Mouse (Mus musculus): ENCODE results near the gene Krr1.

Krr1 gene

DNA sequence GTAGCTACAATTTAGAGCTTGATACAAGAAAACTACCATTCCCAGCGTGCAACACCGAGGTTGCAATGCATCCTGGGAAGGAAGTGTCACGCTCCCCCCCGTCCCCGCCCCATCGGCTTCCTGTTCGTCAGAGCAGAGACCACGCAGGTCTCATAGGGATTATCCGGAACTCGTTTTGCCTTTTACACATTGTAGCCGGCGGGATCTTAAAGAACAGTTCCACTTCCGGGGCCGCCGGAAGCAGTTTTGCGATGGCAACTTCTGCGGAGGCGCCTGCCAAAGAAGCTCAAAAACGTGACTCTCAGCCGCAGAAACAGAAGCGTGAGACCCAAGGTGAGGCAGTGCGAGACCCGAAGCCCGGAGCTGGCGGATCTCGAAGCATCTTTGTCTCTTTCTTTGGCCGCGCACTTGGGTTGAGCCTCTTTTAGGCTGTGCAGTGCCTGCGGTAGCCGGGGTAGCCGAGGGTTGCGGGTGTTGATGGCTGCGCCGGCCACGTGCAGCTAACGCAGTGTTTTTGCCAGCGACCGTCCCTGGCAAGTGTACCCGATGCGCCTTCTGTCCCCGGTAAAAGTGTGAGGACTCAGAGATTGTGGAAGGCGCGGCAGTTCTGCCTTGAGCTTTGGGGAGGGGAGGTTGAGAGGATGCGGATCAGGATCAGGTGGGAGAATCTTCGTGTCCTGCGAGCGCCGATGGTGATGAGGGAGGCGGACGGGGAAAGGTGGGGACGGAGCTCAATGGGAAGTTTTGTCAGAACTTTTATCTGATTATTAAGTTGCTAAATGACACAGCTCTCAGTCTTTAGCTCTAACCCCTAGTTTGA, at the start of gene Krr1:
Krr1 (plus strand) TSS at position 123 of the 820 bp plus-strand sequence.
- peak; percentile 84 to 86 for DNase-seq (ENCODE audit: low spot score in 2 of 2)

DNA sequence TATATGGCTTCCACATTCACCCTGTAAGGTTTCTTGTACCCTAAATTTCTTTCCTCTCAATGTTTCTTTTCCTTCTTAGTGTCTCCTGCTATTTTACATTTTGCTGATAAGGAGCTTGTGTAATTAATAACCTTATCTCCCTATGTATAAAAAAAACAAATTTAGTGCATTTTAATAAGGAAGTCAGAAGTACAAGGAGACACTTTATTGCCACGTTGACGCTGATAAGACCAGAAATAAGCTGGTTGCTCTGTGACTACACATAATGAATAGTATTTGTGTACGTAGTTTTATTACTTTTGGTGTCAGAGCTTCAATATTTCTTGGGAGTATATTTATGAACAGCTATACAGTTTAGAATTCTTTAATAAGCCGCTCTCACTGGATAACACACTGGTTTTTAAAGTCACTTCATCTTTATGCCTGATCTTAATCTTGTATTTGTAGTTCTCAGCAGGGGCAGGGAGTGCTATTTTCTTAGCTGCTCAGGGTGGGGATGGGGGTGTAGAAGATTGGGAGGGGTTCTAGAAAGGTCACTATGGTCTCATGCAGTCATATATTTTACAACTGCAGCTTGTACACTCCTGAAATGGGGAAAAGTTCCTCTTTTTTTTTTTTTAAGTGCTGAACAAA, 48.8 kb upstream of the Krr1 start:
- DNase-seq (ENCODE audit: low spot score in 2 of 2): no peak

DNA sequence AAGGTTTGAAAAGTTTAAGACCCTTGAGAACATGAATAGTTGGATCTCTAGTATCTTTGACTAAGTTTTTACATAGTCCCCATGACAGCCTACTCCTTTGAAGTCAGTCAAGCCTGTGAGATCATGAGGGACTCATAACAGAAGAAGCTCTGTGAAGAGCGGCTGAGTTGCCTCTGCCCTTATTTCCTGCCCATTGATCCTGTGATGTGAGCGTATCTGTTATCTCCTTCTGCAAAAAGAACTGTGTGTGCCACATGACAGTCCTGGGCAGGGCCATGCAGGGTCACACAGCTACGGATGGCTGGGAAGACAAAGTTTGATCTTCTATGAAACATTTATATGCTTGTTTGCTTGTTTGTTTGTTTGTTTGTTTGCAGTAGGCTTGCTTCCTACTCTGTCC, 48.3 kb upstream of the Krr1 start:
- no peak for DNase-seq (ENCODE audit: low spot score in 2 of 2)

DNA sequence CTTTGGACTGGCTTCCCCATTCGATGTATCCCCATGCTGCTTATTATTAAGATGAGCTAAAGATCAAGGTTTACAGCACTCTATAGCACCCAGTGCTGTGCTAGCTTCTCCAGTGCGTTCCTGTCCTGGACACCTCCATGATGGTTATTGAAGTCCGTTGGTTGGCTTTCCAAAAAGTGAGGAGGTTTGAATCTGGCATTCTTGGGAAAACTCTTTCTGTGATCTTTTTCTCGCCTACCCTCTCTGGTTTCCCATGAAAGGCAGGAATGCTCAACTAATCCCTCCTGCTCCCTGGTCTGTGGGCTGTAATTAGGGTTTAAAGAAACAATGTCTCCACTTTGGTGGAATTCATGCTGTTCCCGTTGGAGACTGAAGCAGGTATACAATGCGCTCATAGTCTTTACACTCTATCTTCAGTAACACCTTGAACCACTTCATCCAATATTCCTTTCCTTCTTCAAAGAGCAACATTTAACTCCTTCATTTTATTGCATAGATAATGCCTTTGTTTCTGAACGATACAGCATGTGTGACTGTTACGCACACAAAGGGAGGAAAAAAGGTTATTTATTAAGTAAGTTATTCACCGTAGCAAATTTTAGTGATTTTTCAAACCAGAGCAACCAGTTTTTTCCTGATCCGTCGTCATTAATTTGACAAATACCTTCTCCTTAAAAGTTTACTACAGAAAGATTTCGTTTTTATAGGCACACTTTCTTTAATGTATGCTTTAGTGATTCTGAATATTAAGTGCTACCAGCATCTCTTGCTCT, 47.6 kb upstream of the Krr1 start:
- no peak for DNase-seq (ENCODE audit: low spot score in 2 of 2)

DNA sequence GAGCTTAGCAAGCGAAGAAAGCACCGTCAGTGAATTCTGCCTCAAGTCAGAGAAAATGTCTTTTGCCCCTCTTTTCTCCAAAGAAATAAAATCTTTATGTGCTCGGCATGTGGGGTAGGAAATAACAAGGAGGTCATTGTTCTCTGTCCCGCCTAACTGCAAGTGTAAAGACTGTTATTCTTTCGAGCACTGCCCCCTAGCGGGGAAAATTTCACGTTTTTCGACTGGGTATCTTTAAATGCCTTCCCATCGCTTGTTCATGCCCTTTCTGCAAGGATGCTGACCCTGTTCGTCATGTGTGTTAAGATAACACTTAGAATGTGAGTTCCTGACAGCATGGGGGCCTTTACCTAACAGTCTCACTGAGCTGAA, 47.0 kb upstream of the Krr1 start:
- peak; percentile 62 to 88 for DNase-seq (ENCODE audit: low spot score in 2 of 2)

DNA sequence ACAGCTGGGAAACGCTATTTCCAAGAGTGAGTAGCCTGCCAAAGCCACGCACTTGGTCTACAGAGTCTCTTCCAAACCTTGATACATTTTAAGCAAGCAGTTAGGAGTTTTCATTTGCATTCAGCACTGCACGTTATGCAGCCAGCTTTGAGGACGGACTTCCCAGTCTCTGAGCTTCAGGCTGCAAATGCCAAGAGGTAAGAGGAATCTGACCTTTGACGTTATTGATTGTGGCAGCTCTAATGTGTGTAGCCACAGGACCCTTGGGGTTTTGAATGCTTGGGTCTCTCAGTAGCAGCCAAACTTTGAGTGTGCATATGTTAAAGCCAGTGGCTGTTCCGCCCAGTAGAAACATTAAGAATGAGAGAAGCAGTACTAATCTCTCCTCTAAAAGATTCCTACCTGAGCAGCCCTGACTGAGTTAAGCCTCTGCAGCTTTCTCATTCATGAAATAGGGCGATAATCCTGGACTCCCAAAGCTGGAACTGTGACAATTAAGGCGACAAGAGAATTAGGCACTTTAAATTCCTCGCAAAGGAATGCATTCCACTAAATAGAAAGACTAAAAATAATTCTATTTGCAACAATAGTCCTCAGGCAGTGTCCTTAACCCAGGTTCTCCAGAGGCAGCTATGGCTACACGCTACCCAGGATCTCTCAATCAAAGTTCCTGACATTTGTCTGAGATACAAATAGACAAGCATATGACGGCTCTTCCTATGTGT, 39.7 kb upstream of the Krr1 start:
- DNase-seq (ENCODE audit: low spot score in 2 of 2): no peak

DNA sequence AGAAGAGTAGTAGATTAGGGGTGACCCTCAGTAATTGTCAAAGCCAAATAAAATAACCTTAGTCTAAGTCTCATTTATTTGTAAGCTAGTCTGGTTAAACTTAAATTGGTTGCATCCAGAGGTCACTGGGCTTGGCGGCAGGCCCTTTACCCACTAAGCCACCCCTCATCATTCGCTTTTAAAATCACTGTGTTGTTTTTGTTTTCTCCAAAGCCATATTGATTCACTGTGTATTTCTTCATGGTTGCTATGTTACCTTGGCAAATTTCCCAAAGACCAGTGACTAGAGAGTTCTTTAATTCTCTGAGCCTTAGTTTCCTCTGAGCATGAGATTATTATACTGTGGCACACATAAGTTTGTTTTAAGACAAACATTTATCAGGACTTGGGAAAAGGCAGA, 37.3 kb upstream of the Krr1 start:
- no peak for DNase-seq (ENCODE audit: low spot score in 2 of 2)

DNA sequence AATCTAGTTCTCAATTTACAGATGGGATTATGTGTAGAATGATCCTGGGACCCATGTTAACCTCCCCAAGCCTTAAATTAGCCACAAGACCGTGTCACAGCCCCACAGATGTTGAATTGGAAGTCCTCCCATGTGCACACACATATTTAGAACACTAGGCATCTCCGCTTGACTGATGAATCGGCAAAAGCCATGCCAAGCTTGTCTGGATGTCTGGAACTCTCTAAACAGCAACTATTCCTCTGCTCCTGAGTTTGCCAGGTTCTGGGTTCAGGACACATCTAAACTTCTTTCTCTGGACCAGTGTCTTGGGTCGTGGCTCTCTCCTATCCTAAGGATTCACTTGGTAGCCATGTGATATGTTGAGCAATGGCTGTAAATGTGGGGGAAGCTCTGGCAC, 36.4 kb upstream of the Krr1 start:
- DNase-seq (ENCODE audit: low spot score in 2 of 2): no peak

DNA sequence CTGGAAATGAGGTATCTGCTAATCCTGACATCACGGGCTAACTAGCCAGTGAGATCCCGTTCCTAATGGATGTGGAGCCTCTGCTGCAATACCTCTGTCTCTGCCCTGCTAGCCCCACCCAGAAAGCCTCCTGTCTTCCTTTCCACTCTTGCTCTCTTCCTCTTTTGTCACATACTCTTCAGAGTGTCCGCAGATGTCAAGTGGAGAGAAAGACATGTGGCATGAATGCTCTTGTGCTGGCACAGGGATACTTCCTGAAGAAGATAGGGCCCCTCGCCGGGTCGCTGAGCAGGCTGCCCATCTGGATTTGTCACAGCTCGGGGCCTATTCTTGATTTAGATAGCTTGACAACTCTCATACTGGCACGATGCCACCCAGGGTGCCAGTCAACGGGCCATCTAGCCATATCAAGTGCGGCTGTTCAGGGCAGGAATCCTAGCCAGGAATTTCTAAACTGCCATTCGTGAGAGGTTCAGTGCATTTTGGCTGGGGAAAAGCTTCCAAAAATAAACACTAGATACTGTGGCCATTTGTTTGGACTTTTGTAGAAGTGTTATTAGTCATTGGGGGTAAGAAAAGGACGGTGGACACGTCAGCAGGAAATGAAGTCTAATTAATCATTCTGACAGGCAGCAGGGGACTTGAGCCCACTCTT, 35.8 kb upstream of the Krr1 start:
- peak in 1 of 2 experiments; percentile 8 for DNase-seq (ENCODE audit: low spot score in 2 of 2)

DNA sequence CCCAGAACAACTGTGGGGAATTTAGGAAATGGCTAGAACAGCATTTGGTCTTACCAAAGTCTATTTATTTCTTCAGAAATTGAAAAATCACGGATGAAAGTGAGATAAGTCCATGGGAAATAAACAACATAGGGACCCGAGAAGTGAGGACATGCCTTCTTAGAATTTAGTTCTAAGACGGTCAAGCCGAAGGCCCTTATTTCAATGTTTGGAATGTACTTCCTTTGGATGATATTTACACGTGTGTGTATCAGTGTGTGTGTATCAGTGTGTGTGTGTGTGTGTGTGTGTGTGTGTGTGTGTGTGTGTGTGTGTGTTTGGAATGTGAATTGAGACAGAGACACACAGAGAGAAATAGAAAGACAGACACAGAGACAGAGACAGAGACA, 35.3 kb upstream of the Krr1 start:
- no peak for DNase-seq (ENCODE audit: low spot score in 2 of 2)

DNA sequence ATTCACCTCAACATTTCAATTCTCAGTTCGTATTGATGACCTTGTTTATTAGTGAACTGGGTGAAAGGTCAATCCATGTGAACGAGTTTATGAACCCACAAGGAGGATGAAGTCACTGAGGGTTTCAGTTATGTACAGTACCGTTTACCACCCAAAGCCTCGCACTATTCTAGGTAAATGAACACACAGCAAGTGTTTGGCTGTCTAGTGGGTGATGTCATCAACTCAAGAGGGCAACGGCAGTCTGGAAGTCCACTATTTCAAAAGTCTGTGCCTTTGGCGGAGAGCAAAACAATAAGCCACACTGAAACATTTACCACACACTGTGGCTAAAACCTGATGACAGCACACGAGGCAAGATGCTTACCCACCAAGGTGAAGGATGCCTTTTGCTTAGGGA, 29.4 kb upstream of the Krr1 start:
- DNase-seq (ENCODE audit: low spot score in 2 of 2): no peak

DNA sequence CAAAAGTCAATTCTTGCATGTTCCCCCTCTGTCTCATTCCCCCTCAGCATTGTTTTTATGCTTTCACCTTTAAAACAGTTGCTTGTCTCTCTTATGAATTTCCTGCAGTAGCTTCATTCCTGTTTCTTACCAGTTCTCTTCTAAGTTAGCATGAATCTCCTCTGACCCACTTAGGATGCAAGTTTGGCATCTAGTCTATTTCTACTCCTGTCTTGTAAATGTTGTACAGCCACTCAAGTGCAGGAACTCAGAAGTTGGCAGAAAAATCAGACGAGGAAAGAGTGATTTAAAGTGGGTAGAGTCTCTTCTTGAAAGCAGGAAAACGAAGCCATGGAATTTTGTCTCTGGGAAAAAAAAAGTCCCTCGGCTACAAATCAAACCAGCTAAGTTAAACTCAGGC, 26.9 kb upstream of the Krr1 start:
- DNase-seq (ENCODE audit: low spot score in 2 of 2): no peak

DNA sequence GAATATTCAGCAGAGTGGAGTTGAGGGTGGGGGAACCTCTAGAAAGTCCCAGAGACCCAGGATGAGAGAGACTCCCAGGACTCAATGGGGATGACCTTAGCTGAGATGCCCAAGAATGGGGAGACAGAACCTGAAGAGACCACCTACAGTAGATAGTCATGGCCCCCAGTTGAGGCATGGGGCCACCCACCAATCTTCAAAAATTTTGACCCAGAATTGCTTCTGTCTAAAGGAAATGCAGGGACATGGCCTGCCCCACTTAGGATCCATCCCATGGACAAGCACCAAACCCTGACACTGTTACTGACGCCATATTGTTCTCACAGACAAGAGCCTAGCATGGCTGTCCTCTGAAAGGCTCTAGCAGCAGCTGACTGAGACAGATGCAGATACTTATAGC, 24.4 kb upstream of the Krr1 start:
- no peak for DNase-seq (ENCODE audit: low spot score in 2 of 2)

DNA sequence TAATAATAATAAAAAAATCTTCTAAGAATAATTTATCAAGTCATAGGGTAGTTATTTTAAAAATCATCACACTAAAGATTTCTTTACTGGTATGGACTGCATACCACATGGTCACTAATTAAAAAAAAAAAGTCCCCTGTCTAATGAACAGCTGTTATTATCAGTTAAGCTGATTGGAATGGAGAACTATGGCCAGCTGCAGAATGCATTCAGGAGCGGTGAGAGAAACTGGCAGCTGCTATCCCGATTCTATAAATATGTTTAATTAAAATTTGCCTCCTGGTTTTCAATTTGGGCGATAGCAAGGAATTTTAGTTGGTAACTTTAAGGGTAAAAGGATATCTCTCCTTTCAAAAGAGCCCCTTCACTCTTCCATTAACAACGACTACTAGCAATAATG, 23.5 kb upstream of the Krr1 start:
- DNase-seq (ENCODE audit: low spot score in 2 of 2): no peak

DNA sequence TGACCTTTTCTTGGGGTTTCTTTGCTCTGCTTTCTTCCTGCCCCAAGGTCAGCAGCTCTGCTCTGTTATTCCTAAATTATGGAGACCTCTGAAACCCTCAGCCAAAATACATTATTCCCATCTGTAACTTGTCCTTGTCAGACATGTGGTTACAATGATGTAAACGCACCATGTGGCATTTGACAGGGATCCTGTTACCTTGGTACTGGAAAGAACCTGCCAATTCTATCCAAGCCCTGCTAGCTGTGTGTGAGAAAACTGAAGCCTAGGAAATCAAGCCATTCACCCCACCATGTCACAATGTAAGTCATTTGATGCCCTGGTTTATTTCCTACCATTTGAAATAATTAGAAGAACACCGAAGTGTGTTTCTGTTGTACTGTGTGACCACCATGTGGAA, 16.6 kb upstream of the Krr1 start:
- no peak for DNase-seq (ENCODE audit: low spot score in 2 of 2)

DNA sequence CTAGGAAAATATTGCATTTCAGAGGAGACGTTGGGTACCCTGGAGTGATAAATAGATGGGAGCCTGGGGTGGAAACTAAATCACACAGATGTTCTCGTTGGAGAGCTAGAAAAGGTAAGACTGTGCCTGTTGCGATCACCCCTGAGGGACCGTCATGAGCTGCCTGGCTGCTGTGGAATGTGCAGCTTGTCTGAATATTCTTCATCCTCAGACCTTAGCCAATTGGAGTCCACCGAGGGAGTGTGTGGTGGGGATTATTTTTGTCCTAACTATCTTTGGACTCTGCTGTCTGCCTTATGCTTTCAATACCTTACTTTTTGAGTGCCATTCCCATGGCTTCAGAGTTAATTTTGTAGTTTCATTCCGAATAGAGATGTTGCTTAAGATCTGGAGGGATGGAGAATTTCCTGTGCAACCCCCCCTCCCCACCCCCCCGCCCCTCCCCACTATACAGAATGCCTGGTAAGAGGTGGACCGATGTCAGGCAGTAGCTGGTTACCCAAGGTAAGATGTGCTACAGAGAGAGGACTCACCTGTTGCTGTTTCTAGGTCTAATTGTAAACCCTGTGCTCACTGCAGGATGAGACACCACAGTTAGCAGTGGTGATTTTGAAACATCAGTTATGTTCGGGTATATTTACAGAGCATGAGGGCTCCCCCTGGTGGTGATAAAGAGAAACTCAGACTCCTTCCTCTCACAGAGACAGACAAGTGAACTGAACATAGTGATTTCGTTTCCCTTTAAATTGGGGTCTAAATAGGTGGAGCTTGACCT, 15.0 kb upstream of the Krr1 start:
- peak; percentile 53 to 54 for DNase-seq (ENCODE audit: low spot score in 2 of 2)

DNA sequence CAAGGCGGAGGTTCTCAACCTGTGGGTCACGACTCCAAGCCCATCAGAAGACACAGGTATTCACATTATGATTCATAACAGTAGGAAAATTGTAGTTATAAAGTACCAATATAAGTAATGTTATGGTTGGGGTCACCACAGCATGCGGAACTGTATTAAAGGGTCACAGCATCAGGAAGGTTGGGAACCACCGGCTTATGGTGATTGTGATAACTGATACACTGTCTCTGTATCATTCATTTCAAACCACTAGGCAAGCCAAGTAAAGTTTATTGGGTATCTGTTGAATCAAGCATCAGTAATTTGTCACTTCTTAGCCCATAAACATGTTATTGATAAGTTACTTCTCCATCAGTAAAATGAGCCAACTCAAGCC, 14.4 kb upstream of the Krr1 start:
- DNase-seq (ENCODE audit: low spot score in 2 of 2): no peak

DNA sequence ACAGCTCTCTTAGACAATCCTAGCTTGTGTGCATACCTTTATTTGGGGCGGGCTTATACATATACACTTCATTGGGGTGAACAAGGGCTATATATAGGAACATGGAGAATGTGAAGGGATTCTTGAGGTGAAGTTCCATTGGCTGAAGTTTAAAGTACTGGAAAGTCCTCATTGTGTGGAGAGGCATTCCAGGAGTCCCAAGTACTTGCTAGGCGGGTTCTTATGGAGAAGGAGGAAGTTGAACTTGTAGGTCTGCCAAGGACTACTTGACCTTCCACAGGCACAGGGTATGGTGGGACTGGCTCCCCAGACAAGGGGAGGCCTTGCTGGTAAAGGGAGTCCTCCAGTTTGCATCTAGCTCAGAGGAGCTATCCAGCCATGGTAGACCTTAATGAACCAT, 13.1 kb upstream of the Krr1 start:
- DNase-seq (ENCODE audit: low spot score in 2 of 2): no peak

DNA sequence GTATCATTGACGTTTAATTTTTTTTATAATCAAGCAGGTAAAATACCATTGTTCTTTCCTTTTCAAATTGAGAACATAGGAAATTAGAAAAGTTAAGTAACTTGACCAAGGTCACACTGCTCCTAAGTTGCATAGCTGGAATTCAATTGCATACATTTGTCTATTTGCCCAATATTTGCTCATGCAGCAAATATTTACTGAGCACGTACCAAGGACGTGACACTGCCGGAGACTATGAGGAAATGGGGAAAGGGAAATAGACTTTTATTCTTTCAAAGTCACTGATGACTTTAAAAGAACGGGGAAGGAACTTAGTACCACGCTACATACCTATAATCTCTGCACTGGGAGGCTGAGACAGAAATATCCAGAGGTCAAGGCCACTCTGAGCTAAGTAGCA, 12.0 kb upstream of the Krr1 start:
- DNase-seq (ENCODE audit: low spot score in 2 of 2): no peak

DNA sequence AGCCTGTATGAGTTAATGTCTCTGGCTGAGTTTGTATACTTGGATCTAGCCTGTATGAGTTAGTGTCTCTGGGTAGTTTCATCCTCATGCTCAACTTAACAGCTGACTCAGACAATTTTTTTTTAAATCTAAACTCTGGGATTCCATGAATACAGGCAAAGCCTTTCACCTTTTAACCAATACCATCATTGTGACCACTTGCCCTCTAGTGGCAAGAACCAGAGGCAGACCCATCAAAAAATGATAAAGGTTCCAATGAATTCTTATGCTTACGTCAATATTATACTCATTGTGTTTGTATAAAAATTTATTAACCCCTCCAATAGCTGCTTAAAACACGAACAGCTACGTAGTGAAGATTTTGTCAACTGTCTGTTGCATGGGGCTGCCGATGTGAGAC, 6.1 kb upstream of the Krr1 start:
- DNase-seq (ENCODE audit: low spot score in 2 of 2): no peak

DNA sequence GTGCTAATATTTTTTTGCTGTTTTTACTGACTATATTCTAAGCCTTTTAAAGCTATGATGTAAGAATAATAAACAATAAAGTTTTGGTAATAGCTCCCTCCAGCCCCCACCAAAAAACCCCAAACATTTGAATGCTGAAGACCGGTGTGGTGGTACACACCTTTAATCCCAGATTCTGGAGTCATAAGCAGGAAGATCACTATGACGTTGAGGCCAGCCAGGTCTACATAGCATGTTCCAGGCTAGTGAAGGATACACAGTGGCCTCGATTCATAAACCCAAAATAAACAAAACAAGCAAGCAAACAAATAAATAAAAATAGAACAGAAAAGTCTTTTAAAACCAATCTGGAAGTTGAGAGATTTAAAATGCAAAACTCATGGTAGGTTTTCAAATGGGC, 535 bp upstream of the Krr1 start:
- no peak for DNase-seq (ENCODE audit: low spot score in 2 of 2)
